Mouse (Mus musculus) spleen, adult 2 months (tissue): ENCODE results near the gene Ephb1. TPM values are rescaled to one million over a fixed set of nuclear protein-coding genes. Genes with fewer than 3 reads are reported as not detected.

Experiments used
- DNase-seq, 2 experiments: peaks; one replicate each; pipeline versions ENCODE4 v3.0.0 to v3.0.0-alpha.2; 2012 to 2021; ENCODE audit warnings: low spot score in 2 of 2, low read depth in 1 of 2
- H3K27ac ChIP-seq: fragments of 200-500 bp; 2 replicates; pipeline ENCODE4 v1.5.1; 2012; ENCODE audit warnings: low read length, inconsistent platforms; ENCODE audit not compliant: insufficient read depth
- H3K27me3 ChIP-seq: fragments of 200-500 bp; 2 replicates; pipeline ENCODE4 v1.6.1; 2012; ENCODE audit warnings: mild to moderate bottlenecking, moderate library complexity, low read length, inconsistent platforms; ENCODE audit not compliant: control insufficient read depth, insufficient read depth
- H3K36me3 ChIP-seq: fragments of 200-500 bp; 2 replicates; pipeline ENCODE4 v1.6.1; 2012; ENCODE audit warnings: mild to moderate bottlenecking, low read length, inconsistent platforms; ENCODE audit not compliant: control insufficient read depth, insufficient read depth
- H3K4me1 ChIP-seq: fragments of 200-500 bp; 2 replicates; pipeline ENCODE4 v1.6.1; 2011; ENCODE audit warnings: inconsistent platforms; ENCODE audit not compliant: control insufficient read depth, insufficient read depth, insufficient read length
- H3K4me3 ChIP-seq: fragments of 200-500 bp; 2 replicates; pipeline ENCODE4 v1.5.1; 2011; ENCODE audit warnings: mild to moderate bottlenecking, inconsistent platforms; ENCODE audit not compliant: insufficient read depth, insufficient read length; ENCODE audit errors: extremely low read depth
- CTCF ChIP-seq: fragments of 200-500 bp; IDR thresholded peaks from 2 replicates; pipeline ENCODE4 v1.5.1; 2011; ENCODE audit warnings: mild to moderate bottlenecking, inconsistent platforms; ENCODE audit not compliant: insufficient read depth, insufficient read length, insufficient replicate concordance; ENCODE audit errors: extremely low read depth
- POLR2A ChIP-seq: fragments of 200-500 bp; IDR thresholded peaks from 2 replicates; pipeline ENCODE4 v1.6.1; 2011; ENCODE audit warnings: low read depth, low read length, inconsistent platforms
- WGBS: fragments of 180-500 bp; shearing (Covaris S2); methylation state at CpG from one replicate; pipeline ENCODE4 v1.1.7; 2018; 5-methylcytosine and 5-hydroxymethylcytosine counted together
- polyA plus RNA-seq: library from polyadenylated mRNA; depleted of rRNA; stranded (reverse); fragments of >200 nt; gene quantifications from 2 replicates; pipeline ENCODE4 v1.2.3, GENCODE M21; 2012

Gene Ephb1
- polyA plus RNA-seq, 1 experiment, result 0.32 TPM

DNA sequence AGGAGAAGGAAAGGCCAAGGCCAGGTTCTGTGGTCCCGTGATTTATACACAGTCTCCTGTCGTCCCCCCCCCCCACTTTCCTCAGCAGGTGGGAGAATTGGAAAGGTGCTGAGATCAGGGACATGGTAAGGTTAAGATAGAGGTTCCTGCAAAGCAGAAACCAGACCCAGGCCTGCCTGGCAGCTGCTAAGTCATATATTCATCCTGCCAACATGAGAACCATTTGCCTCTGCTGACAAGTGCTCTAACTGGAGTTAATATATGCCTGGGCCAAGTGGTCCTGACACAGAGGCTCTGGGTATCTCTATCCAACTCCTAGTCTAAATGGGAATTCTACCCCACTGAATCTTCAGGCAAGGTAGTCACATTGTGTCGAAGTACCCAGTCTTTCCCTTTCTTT lies 57.3 kb downstream of the Ephb1 start:
- TF ChIP-seq CTCF (no peak), POLR2A (no peak)
- Histone ChIP-seq H3K27ac (no peak overlapping the region), H3K27me3 (no peaks in the 10 kb centered on the region), H3K4me3 (no peak overlapping the region), H3K4me1 (no peaks in the 10 kb centered on the region), H3K36me3 (no peaks in the 10 kb centered on the region)
- WGBS, result 73% methylated on average over 3 of the region's 3 CpGs
- no peak for DNase-seq

DNA sequence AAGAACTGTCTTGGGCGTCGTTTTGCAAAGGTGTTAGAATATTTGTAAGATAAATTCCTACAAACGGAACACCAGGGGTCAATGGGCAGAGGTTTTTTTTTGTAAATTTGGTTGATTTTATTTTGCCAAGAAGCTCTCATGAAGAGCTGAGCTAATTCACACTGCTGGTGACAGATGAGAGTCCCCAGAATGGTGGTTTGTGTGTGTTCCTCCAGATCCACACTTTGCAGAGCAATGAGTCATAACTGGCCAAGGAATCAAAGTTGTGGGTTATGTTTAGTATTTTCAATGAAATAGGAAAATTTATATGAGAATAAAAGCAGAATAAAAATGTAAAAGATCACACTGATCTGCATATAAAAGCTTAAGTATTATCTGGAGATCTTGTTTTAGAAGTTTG lies 60.9 kb downstream of the Ephb1 start:
- no peaks in the 10 kb centered on the region for H3K27me3 ChIP-seq
- WGBS, result 88% methylated on average over 3 of the region's 3 CpGs
- no peak overlapping the region for H3K27ac ChIP-seq
- DNase-seq, result no peak
- H3K4me1 ChIP-seq, result no peaks in the 10 kb centered on the region
- TF ChIP-seq POLR2A, result no peak
- no peak for TF ChIP-seq CTCF
- H3K36me3 ChIP-seq, result no peaks in the 10 kb centered on the region
- no peak overlapping the region for H3K4me3 ChIP-seq

DNA sequence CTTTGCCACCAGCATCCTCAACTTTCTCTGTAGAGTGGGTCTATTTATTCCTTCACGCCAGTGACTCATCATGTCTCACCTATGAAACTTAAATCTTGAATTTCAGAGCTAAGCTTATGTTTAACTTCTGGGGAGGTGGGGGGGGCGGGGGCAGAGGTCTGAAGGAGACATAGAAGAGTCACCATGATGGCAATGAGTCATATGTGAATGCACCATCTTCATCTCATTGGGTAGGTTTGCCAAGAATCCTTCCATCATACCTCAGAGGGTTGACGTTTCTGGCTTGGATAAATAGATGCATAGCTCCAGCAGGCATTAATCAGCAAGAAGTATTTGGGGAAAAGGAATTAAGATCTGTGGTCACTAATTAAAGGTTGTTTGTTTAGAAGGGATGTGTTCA lies 63.3 kb downstream of the Ephb1 start:
- 77% methylated on average over 3 of the region's 3 CpGs for WGBS
- TF ChIP-seq CTCF (no peak), POLR2A (no peak)

DNA sequence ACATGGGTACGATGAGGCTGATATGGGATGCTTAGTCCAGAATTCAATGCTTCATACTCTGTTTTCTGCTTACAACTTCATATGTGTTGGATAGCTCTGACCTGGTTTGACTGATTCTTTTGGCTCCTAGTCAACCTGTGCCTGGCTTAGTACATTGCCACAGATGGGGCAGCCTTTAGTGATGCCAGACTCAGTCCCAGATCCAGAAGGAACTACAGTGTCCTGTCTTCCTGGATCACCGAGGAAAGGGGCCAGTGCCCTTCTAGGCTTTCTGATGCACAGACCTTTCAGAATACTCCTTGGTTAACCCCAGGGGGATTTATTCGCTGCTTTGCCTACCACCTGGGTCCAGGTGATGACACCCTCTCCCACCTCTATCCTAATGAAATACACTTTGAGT lies 66.1 kb downstream of the Ephb1 start:
- no peak for TF ChIP-seq CTCF
- TF ChIP-seq POLR2A, result no peak
- Histone ChIP-seq H3K27ac (no peak overlapping the region), H3K4me3 (no peak overlapping the region), H3K36me3 (no peaks in the 10 kb centered on the region), H3K4me1 (no peaks in the 10 kb centered on the region), H3K27me3 (no peaks in the 10 kb centered on the region)
- DNase-seq, result no peak
- 83% methylated on average over 3 of the region's 3 CpGs for WGBS

More for the DNA sequence above, 63.3 kb downstream of the Ephb1 start:
- no peaks in the 10 kb centered on the region for H3K4me1 ChIP-seq
- no peak overlapping the region for H3K4me3 ChIP-seq
- H3K27me3 ChIP-seq, result no peaks in the 10 kb centered on the region
- H3K36me3 ChIP-seq, result no peaks in the 10 kb centered on the region
- no peak overlapping the region for H3K27ac ChIP-seq
- DNase-seq, result no peak

DNA sequence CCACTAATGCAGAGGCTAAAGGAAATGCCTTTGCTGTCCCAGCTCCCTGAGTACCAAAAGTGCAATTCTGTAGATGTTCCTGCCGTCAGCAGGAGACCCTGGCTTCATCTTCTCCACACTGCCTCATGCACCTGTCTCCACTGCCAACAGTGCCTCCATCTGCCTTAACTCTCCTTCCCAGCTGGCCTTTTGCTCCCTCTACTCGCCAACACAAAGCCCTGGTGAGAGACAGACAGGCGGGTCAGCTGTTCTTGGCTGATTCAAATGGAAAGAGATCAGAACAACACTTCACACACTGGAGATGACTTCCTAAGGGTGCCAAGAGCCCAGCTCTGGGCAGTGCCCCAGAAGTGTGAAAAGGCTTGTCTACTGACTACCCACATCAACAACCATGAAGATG lies 78.6 kb downstream of the Ephb1 start:
- no peak for DNase-seq
- H3K4me1 ChIP-seq, result no peaks in the 10 kb centered on the region
- 78% methylated on average over 3 of the region's 3 CpGs for WGBS
- TF ChIP-seq CTCF (no peak), POLR2A (no peak)
- no peak overlapping the region for H3K27ac ChIP-seq
- H3K36me3 ChIP-seq, result no peaks in the 10 kb centered on the region
- no peak overlapping the region for H3K4me3 ChIP-seq
- no peaks in the 10 kb centered on the region for H3K27me3 ChIP-seq

DNA sequence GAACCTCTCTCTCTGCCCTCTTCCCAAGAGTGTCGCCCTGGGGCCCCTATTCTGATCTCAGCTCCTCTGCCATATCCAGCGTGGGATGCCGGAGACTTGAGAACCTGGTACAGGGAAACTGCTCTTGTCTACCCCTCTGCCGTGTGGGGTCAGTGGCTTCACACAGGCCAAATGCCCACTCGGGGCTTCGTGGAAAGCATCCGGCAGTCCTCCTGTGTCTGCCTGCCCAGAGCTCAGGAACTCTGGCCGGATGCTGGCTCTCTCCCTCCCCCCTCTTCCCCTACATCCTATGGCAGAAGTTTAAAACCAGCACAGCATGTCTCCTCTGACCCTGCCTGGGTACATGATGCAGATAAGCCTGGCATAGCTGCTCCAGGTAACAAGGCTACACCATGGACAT lies 80.5 kb downstream of the Ephb1 start:
- DNase-seq, result no peak
- Histone ChIP-seq H3K27me3 (no peaks in the 10 kb centered on the region), H3K27ac (no peak overlapping the region), H3K4me3 (no peak overlapping the region), H3K4me1 (no peaks in the 10 kb centered on the region), H3K36me3 (no peaks in the 10 kb centered on the region)
- 56% methylated on average over 8 of the region's 8 CpGs for WGBS
- TF ChIP-seq POLR2A (no peak), CTCF (no peak)

DNA sequence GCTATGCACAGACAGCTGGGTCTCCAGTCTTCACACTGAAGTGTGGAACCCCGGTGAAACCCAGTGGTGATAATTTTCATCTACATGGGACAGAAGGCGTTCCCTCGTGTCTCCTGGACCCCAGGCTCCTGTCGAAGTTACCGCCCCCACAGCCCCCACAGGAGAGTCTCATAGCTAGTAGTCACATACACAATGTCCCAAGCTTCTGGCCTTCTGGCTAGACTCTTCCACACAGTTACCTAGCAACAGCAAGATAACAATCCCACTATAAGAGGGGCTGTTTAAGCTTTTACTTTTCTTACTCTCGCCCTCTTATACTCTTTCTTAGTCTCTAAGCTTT lies 81.1 kb downstream of the Ephb1 start:
- 82% methylated on average over 6 of the region's 6 CpGs for WGBS
- Histone ChIP-seq H3K4me3 (no peak overlapping the region), H3K36me3 (no peaks in the 10 kb centered on the region), H3K27me3 (no peaks in the 10 kb centered on the region), H3K4me1 (no peaks in the 10 kb centered on the region), H3K27ac (no peak overlapping the region)
- TF ChIP-seq POLR2A (no peak), CTCF (no peak)
- no peak for DNase-seq

DNA sequence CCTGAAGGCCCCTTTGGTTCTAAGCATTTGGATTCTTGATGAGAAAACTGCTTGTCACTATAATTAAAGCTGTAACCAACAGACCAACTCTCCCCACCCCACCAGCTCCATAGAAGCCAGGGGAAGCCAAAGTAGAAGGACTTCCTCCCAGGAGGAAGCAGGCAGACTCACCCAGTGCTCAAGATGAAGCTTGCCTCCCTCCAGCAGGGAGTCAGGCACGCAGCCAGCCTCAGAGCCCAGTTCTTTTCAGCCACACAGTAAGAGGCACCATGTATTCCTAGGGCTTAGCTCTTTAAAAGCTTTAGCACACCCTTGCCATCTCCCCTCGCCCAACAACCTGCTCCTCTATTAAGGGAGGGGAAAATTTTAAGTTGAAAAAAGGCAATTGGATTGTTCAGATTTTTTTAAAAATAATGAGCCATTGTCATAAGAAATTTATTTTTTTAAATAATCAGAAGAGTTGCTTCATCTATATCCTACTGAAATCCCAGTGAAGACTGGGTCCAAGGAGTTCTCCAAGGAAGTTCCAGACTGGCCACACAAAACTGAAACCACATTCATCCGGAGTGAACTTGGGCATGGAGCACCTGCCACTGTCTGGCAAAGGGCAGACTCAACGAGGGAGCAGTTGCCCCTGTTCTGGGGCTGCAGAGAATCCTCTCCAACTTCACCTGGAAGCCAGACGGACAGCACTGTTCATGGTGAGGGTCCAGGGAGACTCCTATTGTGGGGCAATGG lies 81.6 kb downstream of the Ephb1 start:
- Histone ChIP-seq H3K27ac (no peak overlapping the region), H3K27me3 (no peaks in the 10 kb centered on the region), H3K36me3 (no peaks in the 10 kb centered on the region), H3K4me3 (no peak overlapping the region), H3K4me1 (no peaks in the 10 kb centered on the region)
- WGBS, result 64% methylated on average over 5 of the region's 5 CpGs
- no peak for DNase-seq
- no peak for TF ChIP-seq CTCF
